Comparison of ENCODE assay signal across 23 mouse cellular contexts in the genomic region with DNA sequence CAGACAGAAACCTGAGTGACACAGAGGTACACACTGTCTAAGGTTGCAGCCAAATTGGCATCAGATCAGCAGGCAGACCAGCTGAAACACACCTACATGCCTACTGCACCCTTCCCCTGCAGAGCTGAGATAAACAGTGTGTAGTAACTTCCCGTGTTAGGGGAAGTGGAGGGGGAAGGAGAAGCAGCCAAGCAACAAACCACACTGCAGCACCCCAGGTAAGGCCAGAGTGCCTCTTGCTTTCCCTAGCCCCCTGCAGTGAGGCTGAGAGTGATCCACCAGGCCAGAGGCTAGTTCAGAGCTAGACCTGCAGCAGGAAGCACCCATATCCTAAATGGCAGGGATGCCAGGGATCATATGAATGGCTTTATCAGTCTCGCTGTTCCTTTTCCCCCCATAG. TPM values are rescaled to one million over a fixed set of nuclear protein-coding genes. Genes with fewer than 3 reads are reported as not detected.
A peak's percentile ranks its signal among the peaks of the same experiment; 100 is the strongest.
DNase-seq lines count a peak whose midpoint lies in the region; ATAC-seq and TF ChIP-seq lines count a peak whose summit lies in the region.
"Not testable (repeated sequence)": the region's sequence is repeated elsewhere in the genome, so short reads cannot be mapped to it uniquely, and the experiment has no call there.
"Had no signal": no experiment of that assay in that cellular context is flagged by ENCODE, and none has a peak within 500 bp of the region (broad histone marks: within the 10 kb centered on the region; RNA-seq: fewer than 3 reads in every experiment).

No protein-coding gene starts in this region.

- TF ChIP-seq CTCF in bone marrow, adult 2 months (IDR thresholded peaks at IDR 0.05; ENCODE audit: control insufficient read depth, insufficient read depth, low read length) = not testable (repeated sequence)

- peak; percentile 87 to 93 for ATAC-seq in hematopoietic stem cell, adult 5-6 weeks (replicated peaks in 1 of 2; ENCODE audit: insufficient read depth in 1 of 2, low FRiP score in 2 of 2, low TSS enrichment in 1 of 2, low read depth in 1 of 2, poor library complexity in 2 of 2, severe bottlenecking in 2 of 2)
- peak; percentile 100 for ATAC-seq in megakaryocyte, adult 5-6 weeks (ENCODE audit: poor library complexity, severe bottlenecking)
- peak; percentile 96 for ATAC-seq in neutrophil, adult 5-6 weeks (ENCODE audit: extremely low read depth, insufficient number of reproducible peaks, low FRiP score, poor library complexity, severe bottlenecking)

- H3K27ac ChIP-seq in bone marrow, adult 2 months (ENCODE audit: control insufficient read depth, insufficient read depth, low read depth, low read length, poor library complexity) = peak overlapping the region; percentile 87

- not testable (repeated sequence) for H3K4me1 ChIP-seq in bone marrow, adult 2 months (ENCODE audit: control insufficient read depth, insufficient read depth, low read length)

- 13% methylated on average over 2 of the region's 2 CpGs for WGBS in bone marrow, adult 2 months

- not testable (repeated sequence) for TF ChIP-seq POLR2A in bone marrow, adult 2 months (IDR thresholded peaks at IDR 0.05; ENCODE audit: borderline replicate concordance, control insufficient read depth, low read depth, low read length)

- DNase-seq in B cell, adult 2 months = peak; percentile 72 to 76
- peak; percentile 35 to 39 for DNase-seq in spleen, postnatal 14 days (ENCODE audit: low spot score in 2 of 2)

- not testable (repeated sequence) for H3K4me3 ChIP-seq in bone marrow, adult 2 months (replicated peaks; ENCODE audit: control insufficient read depth, low read depth, low read length)

RNA-seq across cellular contexts. Expression of a gene that starts 7.9 kb away (rescaled TPM):
- polyA plus RNA-seq in bone marrow, adult 2 months (2011; ENCODE audit: insufficient read depth, insufficient read length, low replicate concordance, missing spikeins) = 48.0 and 160 TPM in 2 replicates
- total RNA-seq in hematopoietic stem cell, adult 5-6 weeks (2017) = 1.3 and 3.4 TPM in 2 replicates
- 107 and 114 TPM in 2 replicates for total RNA-seq in megakaryocyte, adult 5-6 weeks (2015)
- total RNA-seq in megakaryocyte, adult 5-6 weeks (2017) = 65.9 and 74.6 TPM in 2 replicates
- 257 and 280 TPM in 2 replicates for total RNA-seq in neutrophil, adult 5-6 weeks (2017)
- total RNA-seq: forebrain, postnatal 0 days; G1E had no signal

RNA-seq across cellular contexts. Expression of a gene that starts 23.7 kb away (rescaled TPM):
- not detected in 2 replicates for polyA plus RNA-seq in bone marrow, adult 2 months (2011; ENCODE audit: insufficient read depth, insufficient read length, low replicate concordance, missing spikeins)
- not detected in 2 replicates for total RNA-seq in hematopoietic stem cell, adult 5-6 weeks (2017)
- total RNA-seq in megakaryocyte, adult 5-6 weeks (2015) = not detected in 2 replicates
- total RNA-seq in megakaryocyte, adult 5-6 weeks (2017) = 0.18 and 0.37 TPM in 2 replicates
- total RNA-seq in neutrophil, adult 5-6 weeks (2017) = 0.12 and 0.47 TPM in 2 replicates
- total RNA-seq: adrenal gland, adult 18-20 months; adrenal gland, postnatal 14 days; forebrain, postnatal 0 days; gastrocnemius, adult 18-20 months; gastrocnemius, postnatal 14 days; heart, postnatal 36 days had no signal
- polyA plus RNA-seq: activated CD4-positive, CD25-positive, alpha-beta regulatory T cell, adult 4 months; embryonic facial prominence, embryonic 10.5 days; embryonic facial prominence, embryonic 14.5 days; forebrain, embryonic 13.5 days; forebrain, postnatal 0 days; G1E; gonadal fat pad, adult 2 months; heart, embryonic 13.5 days; heart, postnatal 0 days; hindbrain, embryonic 12.5 days; hindbrain, embryonic 16.5 days; inflammation-experienced regulatory T-cells, adult 6 months had no signal

Comparison
In these comparisons a context has a peak if more than half of its experiments do, and no peak if none do; other contexts are left out.
1. RNA of a gene that starts 7.9 kb away (total RNA-seq): 257 to 280 TPM in neutrophil, adult 5-6 weeks and 65.9 to 114 TPM in megakaryocyte, adult 5-6 weeks; 1.3 to 3.4 TPM in hematopoietic stem cell, adult 5-6 weeks; every median in the first group is over 10 times any median in the second.
2. Peak in every context shown above with its lines, with median percentiles within 50 percentile points of each other: ATAC-seq.